Mouse (Mus musculus) ovary, postnatal 10 days (tissue): ENCODE data around the gene Kcnq5.

Source experiments
- DNase-seq: peaks from one replicate; pipeline ENCODE4 v3.0.0; 2022; ENCODE audit warnings: low spot score

Kcnq5 gene

GRCm38 (mm10) chr1:21961251-21962082 lies at the start of gene Kcnq5:
Kcnq5 (minus strand) TSS chr1:21961942.
- DNase-seq: peak; percentile 18

GRCm38 (mm10) chr1:21979755-21980154 lies 18.0 kb upstream of the Kcnq5 start:
- no peak for DNase-seq

- no peak for DNase-seq
Measured at GRCm38 (mm10) chr1:21979292-21979691, 17.6 kb upstream of the Kcnq5 start.

- no peak for DNase-seq
Measured at GRCm38 (mm10) chr1:21974040-21974439, 12.3 kb upstream of the Kcnq5 start.

- DNase-seq: no peak
Measured at GRCm38 (mm10) chr1:21967139-21967538, 5.4 kb upstream of the Kcnq5 start.

- DNase-seq: no peak
Measured at GRCm38 (mm10) chr1:21962896-21963864, 1.4 kb upstream of the Kcnq5 start.

- peak; percentile 2 for DNase-seq
Measured at GRCm38 (mm10) chr1:21962083-21962471, 335 bp upstream of the Kcnq5 start.

GRCm38 (mm10) chr1:21960421-21961250 lies 1.1 kb downstream of the Kcnq5 start:
- DNase-seq: peak; percentile 2

- no peak for DNase-seq
Measured at GRCm38 (mm10) chr1:21959648-21960285, 2.0 kb downstream of the Kcnq5 start.

GRCm38 (mm10) chr1:21958013-21958412 lies 3.7 kb downstream of the Kcnq5 start:
- no peak for DNase-seq

GRCm38 (mm10) chr1:21940831-21941230 lies 20.9 kb downstream of the Kcnq5 start:
- no peak for DNase-seq

GRCm38 (mm10) chr1:21927182-21927581 lies 34.6 kb downstream of the Kcnq5 start:
- DNase-seq: no peak

- no peak for DNase-seq
Measured at GRCm38 (mm10) chr1:21923293-21923642, 38.5 kb downstream of the Kcnq5 start.

- no peak for DNase-seq
Measured at GRCm38 (mm10) chr1:21922578-21923292, 39.0 kb downstream of the Kcnq5 start.

GRCm38 (mm10) chr1:21919276-21919675 lies 42.5 kb downstream of the Kcnq5 start:
- no peak for DNase-seq

GRCm38 (mm10) chr1:21896067-21896719 lies 65.5 kb downstream of the Kcnq5 start:
- no peak for DNase-seq

GRCm38 (mm10) chr1:21883747-21884146 lies 78.0 kb downstream of the Kcnq5 start:
- DNase-seq: no peak

- DNase-seq: no peak
Measured at GRCm38 (mm10) chr1:21870889-21871288, 90.9 kb downstream of the Kcnq5 start.

GRCm38 (mm10) chr1:21868484-21868883 lies 93.3 kb downstream of the Kcnq5 start:
- DNase-seq: no peak

- no peak for DNase-seq
Measured at GRCm38 (mm10) chr1:21856399-21856798, 105.3 kb downstream of the Kcnq5 start.
